27 mouse cellular contexts compared by ENCODE assay signal in genomic region chr6:82824684-82825083, GRCm38 (mm10). TPM values are rescaled to one million over a fixed set of nuclear protein-coding genes. Genes with fewer than 3 reads are reported as not detected.
DNase-seq lines count a peak whose midpoint lies in the region; ATAC-seq and TF ChIP-seq lines count a peak whose summit lies in the region.
"Had no signal": no experiment of that assay in that cellular context is flagged by ENCODE, and none has a peak within 500 bp of the region (broad histone marks: within the 10 kb centered on the region; RNA-seq: fewer than 3 reads in every experiment).

No protein-coding gene starts in this region.

- peak overlapping the region; percentile 47 for H3K4me2 ChIP-seq in liver, embryonic 11.5 days
- H3K4me2 ChIP-seq in liver, embryonic 15.5 days: peak overlapping the region; percentile 36; the same call in 1 of the 2 replicates
- H3K4me2 ChIP-seq: embryonic facial prominence, embryonic 15.5 days; forebrain, embryonic 13.5 days; hindbrain, embryonic 13.5 days; lung, embryonic 15.5 days; midbrain, embryonic 13.5 days had no signal

- no peak overlapping the region for H3K4me3 ChIP-seq in liver, embryonic 11.5 days (ENCODE audit: low read depth, low read length)
- H3K4me3 ChIP-seq in liver, embryonic 15.5 days (replicated peaks): no peak overlapping the region
- no peak overlapping the region for H3K4me3 ChIP-seq in cerebellum, adult 2 months (replicated peaks; ENCODE audit: insufficient read depth, low read depth, low read length)
- H3K4me3 ChIP-seq: embryonic facial prominence, embryonic 10.5 days; embryonic facial prominence, embryonic 15.5 days; forebrain, embryonic 13.5 days; hindbrain, embryonic 13.5 days; layer of hippocampus, adult 2 months; lung, embryonic 15.5 days; midbrain, embryonic 13.5 days had no signal

- peak overlapping the region; percentile 56; the same call in 1 of the 2 replicates for H3K27ac ChIP-seq in liver, embryonic 11.5 days (ENCODE audit: low read depth, low read length)
- 0 out of 2 replicates have a peak overlapping the region, but pooled peaks have one; percentile 67 for H3K27ac ChIP-seq in liver, embryonic 15.5 days (replicated peaks)
- no peak overlapping the region for H3K27ac ChIP-seq in cerebellum, adult 2 months (ENCODE audit: insufficient read depth, low read length)
- H3K27ac ChIP-seq: embryonic facial prominence, embryonic 10.5 days; embryonic facial prominence, embryonic 15.5 days; forebrain, embryonic 13.5 days; hindbrain, embryonic 13.5 days; lung, embryonic 15.5 days; midbrain, embryonic 13.5 days had no signal

- no peaks in the 10 kb centered on the region for H3K36me3 ChIP-seq in liver, embryonic 11.5 days (ENCODE audit: control insufficient read depth, insufficient read depth, low read length)
- H3K36me3 ChIP-seq in liver, embryonic 15.5 days (replicated peaks): no peaks in the 10 kb centered on the region
- H3K36me3 ChIP-seq: embryonic facial prominence, embryonic 10.5 days; embryonic facial prominence, embryonic 15.5 days; hindbrain, embryonic 13.5 days; lung, embryonic 15.5 days; midbrain, embryonic 13.5 days had no signal

- 0 out of 2 replicates have a peak overlapping the region, but pooled peaks have one; percentile 0 for H3K9ac ChIP-seq in liver, embryonic 11.5 days (ENCODE audit: low read depth, low read length)
- no peak overlapping the region for H3K9ac ChIP-seq in liver, embryonic 15.5 days
- H3K9ac ChIP-seq: embryonic facial prominence, embryonic 15.5 days; forebrain, embryonic 13.5 days; hindbrain, embryonic 13.5 days; lung, embryonic 15.5 days; midbrain, embryonic 13.5 days had no signal

- H3K27me3 ChIP-seq in liver, embryonic 11.5 days (replicated peaks; ENCODE audit: control insufficient read depth, insufficient read depth, low read length): no peaks in the 10 kb centered on the region
- no peaks in the 10 kb centered on the region for H3K27me3 ChIP-seq in liver, embryonic 15.5 days
- no peaks in the 10 kb centered on the region for H3K27me3 ChIP-seq in cerebellum, adult 2 months (ENCODE audit: control insufficient read depth, insufficient read depth, low read length)
- H3K27me3 ChIP-seq: embryonic facial prominence, embryonic 15.5 days; forebrain, embryonic 13.5 days; hindbrain, embryonic 13.5 days; lung, embryonic 15.5 days; midbrain, embryonic 13.5 days had no signal

- TF ChIP-seq POLR2A in cerebellum, adult 2 months (IDR thresholded peaks at IDR 0.05; ENCODE audit: borderline replicate concordance, insufficient read depth, low read length): no peak

- ATAC-seq in liver, embryonic 11.5 days (replicated peaks; ENCODE audit: low FRiP score): peak; percentile 79
- ATAC-seq in liver, embryonic 15.5 days (ENCODE audit: insufficient read depth): peak; percentile 54; the same call in 1 of the 2 replicates
- peak; percentile 84 for ATAC-seq in megakaryocyte-erythroid progenitor cell, adult 5-6 weeks (replicated peaks; ENCODE audit: low FRiP score, low TSS enrichment, poor library complexity, severe bottlenecking)
- ATAC-seq in inflammation-experienced regulatory T-cells, adult 6 months: no peak
- ATAC-seq: CD4-positive, CD25-positive, alpha-beta regulatory T cell, adult 4 months; forebrain, embryonic 13.5 days; intestine, postnatal 0 days; midbrain, embryonic 13.5 days had no signal

- peaks cover 32% of the 10 kb centered on the region for H3K4me1 ChIP-seq in liver, embryonic 11.5 days (replicated peaks; ENCODE audit: control insufficient read depth, insufficient read depth, low read length)
- H3K4me1 ChIP-seq in liver, embryonic 15.5 days (replicated peaks): peaks cover 48% of the 10 kb centered on the region
- H3K4me1 ChIP-seq in cerebellum, adult 2 months (ENCODE audit: control insufficient read depth, insufficient read depth, low read length): no peaks in the 10 kb centered on the region
- H3K4me1 ChIP-seq: embryonic facial prominence, embryonic 15.5 days; forebrain, embryonic 13.5 days; hindbrain, embryonic 13.5 days; midbrain, embryonic 13.5 days had no signal

- no peak for DNase-seq in liver, embryonic 11.5 days (ENCODE audit: low spot score)
- DNase-seq in liver: no peak
- DNase-seq in c-Kit-positive CD71-positive TER-119-negative erythroid progenitor cells, embryonic 14.5 days (ENCODE audit: low read depth): peak; percentile 42
- no peak for DNase-seq in cerebellum, adult 2 months
- DNase-seq in layer of hippocampus, postnatal 36 days: no peak
- DNase-seq: cerebellum, adult 18-20 months; cerebellum, postnatal 25 days; gastrocnemius, postnatal 10 days; heart, postnatal 36 days; kidney, adult 9 months; kidney, postnatal 25 days; left cerebral cortex, postnatal 4 days; retina, postnatal 1 day; right cerebral cortex, postnatal 14 days; thymus, postnatal 14 days had no signal

- H3K9me3 ChIP-seq in liver, embryonic 11.5 days (ENCODE audit: control insufficient read depth, low read length): no peaks in the 10 kb centered on the region
- no peaks in the 10 kb centered on the region for H3K9me3 ChIP-seq in liver, embryonic 15.5 days (replicated peaks)
- H3K9me3 ChIP-seq: embryonic facial prominence, embryonic 15.5 days; forebrain, embryonic 13.5 days; hindbrain, embryonic 13.5 days; lung, embryonic 15.5 days; midbrain, embryonic 13.5 days had no signal

- 53% methylated on average over 3 of the region's 3 CpGs for WGBS in liver, embryonic 11.5 days
- 27% methylated on average over 3 of the region's 3 CpGs for WGBS in liver, embryonic 15.5 days (ENCODE audit: insufficient replicate concordance)
- WGBS in cerebellum, adult 2 months: 86% methylated on average over 3 of the region's 3 CpGs

- TF ChIP-seq CTCF in cerebellum, adult 2 months (IDR thresholded peaks at IDR 0.05; ENCODE audit: borderline replicate concordance, insufficient read depth, low read depth, low read length): no peak

RNA-seq across cellular contexts. Expression of gene Hk2, which starts 50.4 kb away (rescaled TPM):
- 25.0 and 29.0 TPM in 2 replicates for polyA plus RNA-seq in liver, embryonic 11.5 days (2014; fragmentation: Nextera tagmentation; extraction: Ambion mirVana)
- polyA plus RNA-seq in liver, embryonic 15.5 days (2015; fragmentation: Nextera tagmentation; extraction: Ambion mirVana): 4.7 and 5.2 TPM in 2 replicates
- 1.4 and 6.8 TPM in 2 replicates for total RNA-seq in megakaryocyte-erythroid progenitor cell, adult 5-6 weeks (2014; fragmentation: Nextera tagmentation)
- total RNA-seq in megakaryocyte-erythroid progenitor cell, adult 5-6 weeks (2017): 6.5 and 10.6 TPM in 2 replicates
- polyA plus RNA-seq in cerebellum, adult 2 months (2012; rRNA removed): 6.3 and 6.4 TPM in 2 replicates
- 1 to 10 TPM; 6.9 to 8.3 TPM for total RNA-seq in layer of hippocampus, postnatal 36 days (2021)
- polyA plus RNA-seq in inflammation-experienced regulatory T-cells, adult 6 months (2017; shearing (Covaris generic)): 1 to 10 TPM; 3.9 to 9.0 (median 4.5) TPM
